ENCODE assay signal across 9 mouse cellular contexts in genomic region chr7:126066777-126067176, GRCm38 (mm10). TPM values are rescaled to one million over a fixed set of nuclear protein-coding genes. Genes with fewer than 3 reads are reported as not detected.
A peak's percentile ranks its signal among the peaks of the same experiment; 100 is the strongest.
DNase-seq lines count a peak whose midpoint lies in the region; ATAC-seq lines count a peak whose summit lies in the region.
"Had no signal": no experiment of that assay in that cellular context is flagged by ENCODE, and none has a peak within 500 bp of the region (broad histone marks: within the 10 kb centered on the region; RNA-seq: fewer than 3 reads in every experiment).

No protein-coding gene starts in this region.

- no peak overlapping the region for H3K27ac ChIP-seq in embryonic facial prominence, embryonic 14.5 days (replicated peaks; ENCODE audit: low read depth, low read length)
- no peak overlapping the region for H3K27ac ChIP-seq in embryonic facial prominence, embryonic 10.5 days (replicated peaks)
- H3K27ac ChIP-seq in lung, embryonic 16.5 days (ENCODE audit: low read length) = peak overlapping the region; percentile 65
- H3K27ac ChIP-seq: midbrain, embryonic 12.5 days had no signal

- no peaks in the 10 kb centered on the region for H3K36me3 ChIP-seq in embryonic facial prominence, embryonic 14.5 days (ENCODE audit: control insufficient read depth, insufficient read depth, low read length)
- no peaks in the 10 kb centered on the region for H3K36me3 ChIP-seq in embryonic facial prominence, embryonic 10.5 days (replicated peaks)
- H3K36me3 ChIP-seq in lung, embryonic 16.5 days (ENCODE audit: control insufficient read depth, insufficient read depth, low read length) = no peaks in the 10 kb centered on the region
- H3K36me3 ChIP-seq: midbrain, embryonic 12.5 days had no signal

- H3K9me3 ChIP-seq in embryonic facial prominence, embryonic 14.5 days (ENCODE audit: control insufficient read depth, low read length) = no peaks in the 10 kb centered on the region
- H3K9me3 ChIP-seq in embryonic facial prominence, embryonic 10.5 days = no peaks in the 10 kb centered on the region
- no peaks in the 10 kb centered on the region for H3K9me3 ChIP-seq in lung, embryonic 16.5 days (ENCODE audit: control insufficient read depth, low read length)

- no peak overlapping the region for H3K4me2 ChIP-seq in embryonic facial prominence, embryonic 14.5 days (ENCODE audit: low read depth, low read length)
- H3K4me2 ChIP-seq in lung, embryonic 16.5 days (ENCODE audit: low read depth, low read length) = no peak overlapping the region
- H3K4me2 ChIP-seq: midbrain, embryonic 12.5 days had no signal

- ATAC-seq in embryonic facial prominence, embryonic 14.5 days (ENCODE audit: low read depth) = no peak; the same call in 1 of the 2 replicates
- peak; percentile 69; the same call in 1 of the 2 replicates for ATAC-seq in lung, embryonic 16.5 days (ENCODE audit: low read depth)
- ATAC-seq in megakaryocyte progenitor cell, adult 5-6 weeks (replicated peaks; ENCODE audit: poor library complexity) = no peak
- ATAC-seq in erythroblast, adult 5-6 weeks (replicated peaks; ENCODE audit: low FRiP score, poor library complexity, severe bottlenecking) = no peak

- H3K9ac ChIP-seq in embryonic facial prominence, embryonic 14.5 days (ENCODE audit: low read depth, low read length) = no peak overlapping the region
- H3K9ac ChIP-seq in lung, embryonic 16.5 days (ENCODE audit: low read length) = no peak overlapping the region
- H3K9ac ChIP-seq: midbrain, embryonic 12.5 days had no signal

- DNase-seq in embryonic facial prominence, embryonic 14.5 days (ENCODE audit: low spot score) = peak; percentile 71
- DNase-seq in embryonic facial prominence, embryonic 10.5 days (ENCODE audit: low spot score) = no peak
- DNase-seq in lung, adult 18-20 months = no peak
- DNase-seq in heart, adult 8-10 months (ENCODE audit: low spot score) = peak; percentile 67
- peak; percentile 57 to 73 for DNase-seq in lung, postnatal 4 days

- WGBS in embryonic facial prominence, embryonic 14.5 days = 47% methylated on average over 14 of the region's 14 CpGs
- 68% methylated on average over 14 of the region's 14 CpGs for WGBS in embryonic facial prominence, embryonic 10.5 days
- 29% methylated on average over 14 of the region's 14 CpGs for WGBS in lung, embryonic 16.5 days

- no peaks in the 10 kb centered on the region for H3K4me1 ChIP-seq in embryonic facial prominence, embryonic 14.5 days (ENCODE audit: control insufficient read depth, insufficient read depth, low read length)
- H3K4me1 ChIP-seq in embryonic facial prominence, embryonic 10.5 days = peaks cover 6% of the 10 kb centered on the region; the same call in 1 of the 2 replicates
- peaks cover 6% of the 10 kb centered on the region; the same call in 1 of the 2 replicates for H3K4me1 ChIP-seq in lung, embryonic 16.5 days (replicated peaks; ENCODE audit: control insufficient read depth, insufficient read depth, low read length)

- no peak overlapping the region for H3K4me3 ChIP-seq in embryonic facial prominence, embryonic 14.5 days (ENCODE audit: low read depth, low read length)
- H3K4me3 ChIP-seq in embryonic facial prominence, embryonic 10.5 days = no peak overlapping the region
- H3K4me3 ChIP-seq in lung, embryonic 16.5 days (ENCODE audit: low read length) = no peak overlapping the region
- H3K4me3 ChIP-seq: midbrain, embryonic 12.5 days had no signal

- H3K27me3 ChIP-seq in embryonic facial prominence, embryonic 14.5 days (replicated peaks; ENCODE audit: control insufficient read depth, insufficient read depth, low read length) = no peaks in the 10 kb centered on the region
- 0 out of 2 replicates have a peak, but pooled peaks cover 9% of the 10 kb centered on the region for H3K27me3 ChIP-seq in embryonic facial prominence, embryonic 10.5 days (replicated peaks; ENCODE audit: low read depth, poor library complexity, severe bottlenecking)
- H3K27me3 ChIP-seq in lung, embryonic 16.5 days (ENCODE audit: control insufficient read depth, insufficient read depth, low read depth, low read length) = no peaks in the 10 kb centered on the region

RNA-seq across cellular contexts. Expression of gene Gsg1l, which starts 15.4 kb away (rescaled TPM):
- polyA plus RNA-seq in embryonic facial prominence, embryonic 14.5 days (2014; fragmentation: Nextera tagmentation; extraction: Ambion mirVana) = 2.0 and 2.7 TPM in 2 replicates
- polyA plus RNA-seq in embryonic facial prominence, embryonic 10.5 days (2016; fragmentation: Nextera tagmentation; extraction: Ambion mirVana) = 0.65 and 1.3 TPM in 2 replicates
- 2.5 and 2.6 TPM in 2 replicates for polyA plus RNA-seq in lung, embryonic 16.5 days (2015; fragmentation: Nextera tagmentation; extraction: Ambion mirVana)
- 10 to 100 TPM; 10.3 to 15.2 (median 13.1) TPM for total RNA-seq in heart, adult 8-10 months (2022)
- not detected in 2 replicates for total RNA-seq in megakaryocyte progenitor cell, adult 5-6 weeks (2015)
- not detected in 2 replicates for total RNA-seq in megakaryocyte progenitor cell, adult 5-6 weeks (2017)
- total RNA-seq in erythroblast, adult 5-6 weeks (2015; ENCODE audit: low replicate concordance) = not detected in 2 replicates
- total RNA-seq in erythroblast, adult 5-6 weeks (2017; ENCODE audit: low replicate concordance) = not detected in 2 replicates

Comparison
In these comparisons a context has a peak if more than half of its experiments do, and no peak if none do; other contexts are left out.
1. DNase-seq: peak in embryonic facial prominence, embryonic 14.5 days (single experiment), heart, adult 8-10 months (single experiment) and lung, postnatal 4 days (2 of 2); none in embryonic facial prominence, embryonic 10.5 days (single experiment) and lung, adult 18-20 months (0 of 2).
2. RNA of gene Gsg1l, which starts 15.4 kb away (total RNA-seq): 10.3 to 15.2 TPM in heart, adult 8-10 months; not detected in megakaryocyte progenitor cell, adult 5-6 weeks and not detected in erythroblast, adult 5-6 weeks; every median in the first group is over 10 times any median in the second.